Mouse (Mus musculus): ENCODE data around the gene Gm9780.
"Not testable (repeated sequence)": the region's sequence is repeated elsewhere in the genome, so short reads cannot be mapped to it uniquely, and the experiment has no call there.

- TF ChIP-seq CTCF (IDR thresholded peaks at IDR 0.05; ENCODE audit: extremely low read depth, insufficient read length, insufficient replicate concordance, low read depth, low read length); POLR2A (IDR thresholded peaks at IDR 0.05; ENCODE audit: low read depth, low read length): not testable (repeated sequence)
Observed at GRCm38 (mm10) chr14:26047026-26047425, 4.5 kb upstream of the Gm9780 start.

Measured in small intestine, adult 2 months (tissue).